Comparison of ENCODE assay signal across 11 mouse cellular contexts in genomic region chr1:34142951-34143580, GRCm38 (mm10).
DNase-seq lines count a peak whose midpoint lies in the region; ATAC-seq and TF ChIP-seq lines count a peak whose summit lies in the region.
"Had no signal": no experiment of that assay in that cellular context is flagged by ENCODE, and none has a peak within 500 bp of the region (broad histone marks: within the 10 kb centered on the region; RNA-seq: fewer than 3 reads in every experiment).

No protein-coding gene starts in this region.

- peak overlapping the region; percentile 49 for H3K27ac ChIP-seq in heart, embryonic 15.5 days
- H3K27ac ChIP-seq in embryonic facial prominence, embryonic 15.5 days (replicated peaks), result peak overlapping the region; percentile 56
- H3K27ac ChIP-seq in limb, embryonic 14.5 days (replicated peaks; ENCODE audit: low read depth, low read length), result no peak overlapping the region
- no peak overlapping the region for H3K27ac ChIP-seq in midbrain, embryonic 15.5 days

- no peak overlapping the region for H3K9ac ChIP-seq in heart, embryonic 15.5 days
- H3K9ac ChIP-seq in embryonic facial prominence, embryonic 15.5 days, result no peak overlapping the region
- H3K9ac ChIP-seq in limb, embryonic 14.5 days (ENCODE audit: low read depth, low read length, severe bottlenecking), result no peak overlapping the region
- no peak overlapping the region for H3K9ac ChIP-seq in midbrain, embryonic 15.5 days

- no peaks in the 10 kb centered on the region for H3K27me3 ChIP-seq in heart, embryonic 15.5 days
- no peaks in the 10 kb centered on the region for H3K27me3 ChIP-seq in embryonic facial prominence, embryonic 15.5 days
- H3K27me3 ChIP-seq in limb, embryonic 14.5 days (ENCODE audit: control insufficient read depth, insufficient read depth, low read length), result no peaks in the 10 kb centered on the region
- no peaks in the 10 kb centered on the region for H3K27me3 ChIP-seq in midbrain, embryonic 15.5 days (replicated peaks)

- no peak overlapping the region for H3K4me2 ChIP-seq in heart, embryonic 15.5 days
- no peak overlapping the region for H3K4me2 ChIP-seq in embryonic facial prominence, embryonic 15.5 days (replicated peaks)
- H3K4me2 ChIP-seq in limb, embryonic 14.5 days (replicated peaks; ENCODE audit: low read depth, low read length, severe bottlenecking), result no peak overlapping the region
- H3K4me2 ChIP-seq in midbrain, embryonic 15.5 days, result no peak overlapping the region

- no peak overlapping the region for H3K4me3 ChIP-seq in heart, embryonic 15.5 days
- H3K4me3 ChIP-seq in embryonic facial prominence, embryonic 15.5 days (replicated peaks), result no peak overlapping the region
- H3K4me3 ChIP-seq in limb, embryonic 14.5 days (replicated peaks; ENCODE audit: low read length), result no peak overlapping the region
- no peak overlapping the region for H3K4me3 ChIP-seq in midbrain, embryonic 15.5 days

- 50% methylated on average over 9 of the region's 9 CpGs for WGBS in heart, embryonic 15.5 days
- 48% methylated on average over 9 of the region's 9 CpGs for WGBS in embryonic facial prominence, embryonic 15.5 days
- WGBS in limb, embryonic 14.5 days, result 47% methylated on average over 9 of the region's 9 CpGs
- WGBS in midbrain, embryonic 15.5 days, result 53% methylated on average over 9 of the region's 9 CpGs

- intact Hi-C loops in left cerebral cortex, postnatal 36 days (cut with DNase I), result no loop called here
- intact Hi-C loops in left cerebral cortex, postnatal 4 days (cut with DNase I), result no loop called here

- no peak for TF ChIP-seq POLR2A in limb, embryonic 14.5 days (IDR thresholded peaks at IDR 0.05; ENCODE audit: borderline replicate concordance, extremely low read depth, insufficient read depth, insufficient read length)

- 0 out of 2 replicates have a peak, but pooled peaks have one; percentile 34 for ATAC-seq in heart, embryonic 15.5 days (replicated peaks; ENCODE audit: insufficient number of reproducible peaks, insufficient read depth, low FRiP score, low read depth)
- ATAC-seq in embryonic facial prominence, embryonic 15.5 days (ENCODE audit: insufficient number of reproducible peaks, low FRiP score, low TSS enrichment, low read depth), result no peak
- 0 out of 2 replicates have a peak, but pooled peaks have one; percentile 12 for ATAC-seq in limb, embryonic 14.5 days (ENCODE audit: low FRiP score, low read depth)
- no peak for ATAC-seq in midbrain, embryonic 15.5 days (replicated peaks)
- ATAC-seq: hindbrain, embryonic 16.5 days had no signal

- no peaks in the 10 kb centered on the region for H3K9me3 ChIP-seq in heart, embryonic 15.5 days (replicated peaks)
- H3K9me3 ChIP-seq in embryonic facial prominence, embryonic 15.5 days (replicated peaks), result no peaks in the 10 kb centered on the region
- no peaks in the 10 kb centered on the region for H3K9me3 ChIP-seq in limb, embryonic 14.5 days (ENCODE audit: control insufficient read depth, low read length)
- no peaks in the 10 kb centered on the region for H3K9me3 ChIP-seq in midbrain, embryonic 15.5 days

- no peak for DNase-seq in heart, adult 9 months (ENCODE audit: low spot score in 2 of 2)
- peak; percentile 32 to 45 for DNase-seq in left cerebral cortex, postnatal 36 days (ENCODE audit: low spot score in 2 of 2)
- DNase-seq in left cerebral cortex, postnatal 4 days, result no peak
- DNase-seq in limb, embryonic 14.5 days (ENCODE audit: low spot score), result no peak
- DNase-seq: adrenal gland, postnatal 14 days; gastrocnemius, postnatal 25 days; right cerebral cortex, postnatal 4 days had no signal

- H3K36me3 ChIP-seq in heart, embryonic 15.5 days, result 0 out of 2 replicates have a peak, but pooled peaks cover under 1% of the 10 kb centered on the region
- no peaks in the 10 kb centered on the region for H3K36me3 ChIP-seq in embryonic facial prominence, embryonic 15.5 days
- no peaks in the 10 kb centered on the region for H3K36me3 ChIP-seq in limb, embryonic 14.5 days (ENCODE audit: control insufficient read depth, insufficient read depth, low read length)
- H3K36me3 ChIP-seq in midbrain, embryonic 15.5 days (replicated peaks), result no peaks in the 10 kb centered on the region

- peaks cover 36% of the 10 kb centered on the region for H3K4me1 ChIP-seq in heart, embryonic 15.5 days (replicated peaks)
- peaks cover 25% of the 10 kb centered on the region for H3K4me1 ChIP-seq in embryonic facial prominence, embryonic 15.5 days
- peaks cover 17% of the 10 kb centered on the region for H3K4me1 ChIP-seq in limb, embryonic 14.5 days (ENCODE audit: control insufficient read depth, insufficient read depth, low read length)
- H3K4me1 ChIP-seq in midbrain, embryonic 15.5 days, result peaks cover 3% of the 10 kb centered on the region; the same call in 1 of the 2 replicates

Comparison
In these comparisons a context has a peak if more than half of its experiments do, and no peak if none do; other contexts are left out.
1. DNase-seq: peak in left cerebral cortex, postnatal 36 days (2 of 2); none in heart, adult 9 months (0 of 2), left cerebral cortex, postnatal 4 days (single experiment) and limb, embryonic 14.5 days (single experiment).
2. ATAC-seq: peak in heart, embryonic 15.5 days (single experiment) and limb, embryonic 14.5 days (single experiment); none in embryonic facial prominence, embryonic 15.5 days (single experiment) and midbrain, embryonic 15.5 days (single experiment).
3. H3K27ac ChIP-seq: peak in heart, embryonic 15.5 days (single experiment) and embryonic facial prominence, embryonic 15.5 days (single experiment); none in limb, embryonic 14.5 days (single experiment) and midbrain, embryonic 15.5 days (single experiment).